Mouse (Mus musculus): ENCODE data around the gene Cfap221.
A peak's percentile ranks its signal among the peaks of the same experiment; 100 is the strongest.

The Cfap221 gene

GRCm38 (mm10) chr1:119996798-119997581 lies at the start of gene Cfap221:
Gene Cfap221, minus strand, starts transcription at chr1:119997234.
- peak; percentile 32 for DNase-seq (ENCODE audit: low read depth, low spot score)

- DNase-seq (ENCODE audit: low read depth, low spot score), result no peak
These were observed 47.5 kb upstream of the Cfap221 start for GRCm38 (mm10) chr1:120044584-120044983.

- DNase-seq (ENCODE audit: low read depth, low spot score), result no peak
These were observed 45.4 kb upstream of the Cfap221 start for GRCm38 (mm10) chr1:120042421-120042820.

GRCm38 (mm10) chr1:120038594-120038993 lies 41.6 kb upstream of the Cfap221 start:
- no peak for DNase-seq (ENCODE audit: low read depth, low spot score)

GRCm38 (mm10) chr1:120037021-120037683 lies 40.1 kb upstream of the Cfap221 start:
- no peak for DNase-seq (ENCODE audit: low read depth, low spot score)

GRCm38 (mm10) chr1:120035456-120036034 lies 38.5 kb upstream of the Cfap221 start:
- no peak for DNase-seq (ENCODE audit: low read depth, low spot score)

- peak; percentile 67 for DNase-seq (ENCODE audit: low read depth, low spot score)
These were observed 37.8 kb upstream of the Cfap221 start for GRCm38 (mm10) chr1:120034793-120035192.

- no peak for DNase-seq (ENCODE audit: low read depth, low spot score)
These were observed 36.4 kb upstream of the Cfap221 start for GRCm38 (mm10) chr1:120033469-120033854.

GRCm38 (mm10) chr1:120032804-120033468 lies 35.9 kb upstream of the Cfap221 start:
- peak; percentile 91 for DNase-seq (ENCODE audit: low read depth, low spot score)

- DNase-seq (ENCODE audit: low read depth, low spot score), result no peak
These were observed 33.4 kb upstream of the Cfap221 start for GRCm38 (mm10) chr1:120030474-120030873.

GRCm38 (mm10) chr1:120027693-120028092 lies 30.7 kb upstream of the Cfap221 start:
- no peak for DNase-seq (ENCODE audit: low read depth, low spot score)

- no peak for DNase-seq (ENCODE audit: low read depth, low spot score)
These were observed 28.0 kb upstream of the Cfap221 start for GRCm38 (mm10) chr1:120025050-120025439.

GRCm38 (mm10) chr1:120024331-120025049 lies 27.5 kb upstream of the Cfap221 start:
- peak; percentile 43 for DNase-seq (ENCODE audit: low read depth, low spot score)

GRCm38 (mm10) chr1:120021951-120022350 lies 24.9 kb upstream of the Cfap221 start:
- DNase-seq (ENCODE audit: low read depth, low spot score), result no peak

- no peak for DNase-seq (ENCODE audit: low read depth, low spot score)
These were observed 23.4 kb upstream of the Cfap221 start for GRCm38 (mm10) chr1:120020322-120020897.

GRCm38 (mm10) chr1:120019428-120019827 lies 22.4 kb upstream of the Cfap221 start:
- DNase-seq (ENCODE audit: low read depth, low spot score), result no peak

GRCm38 (mm10) chr1:120018900-120019299 lies 21.9 kb upstream of the Cfap221 start:
- DNase-seq (ENCODE audit: low read depth, low spot score), result no peak

GRCm38 (mm10) chr1:120016240-120016639 lies 19.2 kb upstream of the Cfap221 start:
- DNase-seq (ENCODE audit: low read depth, low spot score), result peak; percentile 41

GRCm38 (mm10) chr1:120013111-120013510 lies 16.1 kb upstream of the Cfap221 start:
- DNase-seq (ENCODE audit: low read depth, low spot score), result peak; percentile 74

- DNase-seq (ENCODE audit: low read depth, low spot score), result no peak
These were observed 15.6 kb upstream of the Cfap221 start for GRCm38 (mm10) chr1:120012638-120013037.

Measured in 3T3-L1 (cell line).